Mouse (Mus musculus): Measurements from ENCODE around the gene Nlrp14. TPM values are rescaled to one million over a fixed set of nuclear protein-coding genes. Genes with fewer than 3 reads are reported as not detected.
"Not testable (repeated sequence)": the region's sequence is repeated elsewhere in the genome, so short reads cannot be mapped to it uniquely, and the experiment has no call there.

The Nlrp14 gene
- not detected in 2 replicates for polyA plus RNA-seq (2015; fragmentation: Nextera tagmentation; extraction: Ambion mirVana)

DNA sequence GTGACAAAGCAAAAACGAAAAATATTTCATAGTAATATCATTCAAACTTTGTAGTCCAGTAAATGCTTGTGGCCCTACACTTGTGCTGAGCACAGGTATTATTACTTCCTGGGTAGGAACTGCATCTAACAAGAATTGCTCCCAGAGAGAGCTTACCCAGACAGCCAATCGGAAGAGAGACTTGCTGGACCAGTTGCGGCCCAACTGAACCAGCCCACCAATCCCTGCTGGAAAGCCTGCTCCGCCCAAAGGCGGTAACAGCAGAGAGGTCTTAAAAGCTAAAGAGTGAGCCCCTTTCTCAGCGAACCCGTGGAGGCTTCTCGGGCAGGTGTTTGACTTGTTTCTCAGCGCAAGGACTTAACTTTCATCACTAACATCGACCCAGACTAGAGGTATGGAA lies at the start of gene Nlrp14:
Gene Nlrp14, plus strand, starts transcription at position 301 of the 400 bp plus-strand sequence.
- no peak within 1 kb of the TSS for H3K4me2 ChIP-seq (replicated peaks; ENCODE audit: low read depth, low read length)
- ATAC-seq (ENCODE audit: low FRiP score, low TSS enrichment), result no peak
- H3K27me3 ChIP-seq (ENCODE audit: insufficient read depth, low read length), result no peaks in the 10 kb centered on the region
- H3K4me1 ChIP-seq (ENCODE audit: insufficient read depth, low read length), result no peaks in the 10 kb centered on the region
- no peak within 1 kb of the TSS for H3K4me3 ChIP-seq (ENCODE audit: low read length)
- no peaks in the 10 kb centered on the region for H3K9me3 ChIP-seq (ENCODE audit: low read length)
- no peak within 1 kb of the TSS for H3K9ac ChIP-seq (replicated peaks; ENCODE audit: low read length)
- 81% methylated on average over 10 of the region's 10 CpGs for WGBS
- H3K27ac ChIP-seq (ENCODE audit: low read length), result no peak within 1 kb of the TSS
- H3K36me3 ChIP-seq (ENCODE audit: insufficient read depth, low read length), result no peaks in the 10 kb centered on the region

DNA sequence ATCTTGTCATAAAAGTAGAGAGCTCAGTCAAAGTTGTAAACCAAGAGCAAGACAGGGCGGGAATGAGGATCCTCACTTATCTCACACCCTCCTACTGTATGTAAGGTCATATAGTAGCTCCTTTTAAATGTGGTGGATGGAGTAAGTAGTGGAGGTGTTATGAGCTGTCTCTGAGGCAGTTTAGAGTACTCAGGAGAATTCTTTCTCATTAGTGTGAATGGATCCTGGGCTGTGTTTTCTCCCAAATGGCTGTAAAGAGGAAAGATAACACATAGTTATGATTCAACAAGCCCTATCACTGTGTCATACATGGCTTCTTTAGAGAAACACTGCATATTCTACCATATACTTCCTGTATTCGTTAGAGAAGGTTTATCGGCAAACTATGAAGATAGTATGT lies 35.8 kb upstream of the Nlrp14 start, which contains the start of gene Olfr715:
Gene Olfr715, minus strand, starts transcription at position 101 of the 400 bp plus-strand sequence.
- H3K36me3 ChIP-seq (ENCODE audit: insufficient read depth, low read length); H3K9ac ChIP-seq (replicated peaks; ENCODE audit: low read length); H3K4me2 ChIP-seq (replicated peaks; ENCODE audit: low read depth, low read length); H3K27ac ChIP-seq (ENCODE audit: low read length); H3K4me3 ChIP-seq (ENCODE audit: low read length); H3K9me3 ChIP-seq (ENCODE audit: low read length); H3K27me3 ChIP-seq (ENCODE audit: insufficient read depth, low read length); ATAC-seq (ENCODE audit: low FRiP score, low TSS enrichment); H3K4me1 ChIP-seq (ENCODE audit: insufficient read depth, low read length): not testable (repeated sequence)
- 79% methylated on average over 1 of the region's 3 CpGs for WGBS

DNA sequence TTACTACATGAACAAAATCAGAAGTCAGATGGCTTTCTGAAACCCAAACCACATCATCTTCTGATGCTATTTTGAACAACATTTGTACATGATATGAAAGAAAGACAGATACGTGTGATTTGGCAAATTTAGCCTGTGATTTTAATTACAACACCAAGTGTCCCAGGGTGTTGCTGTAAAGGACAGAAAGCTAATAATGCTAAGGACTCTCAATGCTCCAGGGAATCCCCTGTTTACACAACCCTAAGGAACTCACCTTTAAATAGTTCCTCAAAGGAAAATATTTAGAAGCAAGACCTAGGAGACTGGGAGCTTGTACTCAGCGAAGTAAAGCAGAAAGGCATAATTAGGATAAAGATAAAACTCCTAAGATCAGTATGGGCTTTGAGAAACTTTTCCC lies 28.8 kb upstream of the Nlrp14 start, which contains the start of gene Olfr716:
Gene Olfr716, plus strand, starts transcription at position 301 of the 400 bp plus-strand sequence.
- H3K27ac ChIP-seq (ENCODE audit: low read length); H3K27me3 ChIP-seq (ENCODE audit: insufficient read depth, low read length); H3K4me3 ChIP-seq (ENCODE audit: low read length); ATAC-seq (ENCODE audit: low FRiP score, low TSS enrichment); H3K4me1 ChIP-seq (ENCODE audit: insufficient read depth, low read length); H3K4me2 ChIP-seq (replicated peaks; ENCODE audit: low read depth, low read length); H3K36me3 ChIP-seq (ENCODE audit: insufficient read depth, low read length); H3K9ac ChIP-seq (replicated peaks; ENCODE audit: low read length); H3K9me3 ChIP-seq (ENCODE audit: low read length): not testable (repeated sequence)
- WGBS, result 68% methylated on average over 2 of the region's 2 CpGs

DNA sequence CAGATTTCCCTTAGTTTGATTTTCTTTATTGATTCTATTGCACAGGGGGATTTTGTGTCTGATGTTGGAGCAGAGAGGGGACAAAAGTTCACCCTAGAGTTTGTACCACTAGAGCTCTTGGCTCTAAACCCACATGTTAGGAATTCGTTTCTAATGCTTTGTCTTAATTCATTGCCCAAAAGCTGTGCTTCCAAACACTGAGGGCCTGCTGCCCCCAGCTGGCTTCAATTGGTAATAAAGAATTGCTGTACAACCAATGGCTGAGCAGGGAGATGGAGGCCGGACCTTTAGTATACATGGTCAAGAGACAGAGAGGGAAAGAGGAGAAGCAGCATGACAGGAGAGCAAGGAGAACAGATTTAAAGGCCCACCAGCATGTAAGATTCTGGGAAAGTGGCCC lies 13.6 kb downstream of the Nlrp14 start:
- ATAC-seq (ENCODE audit: low FRiP score, low TSS enrichment), result no peak

DNA sequence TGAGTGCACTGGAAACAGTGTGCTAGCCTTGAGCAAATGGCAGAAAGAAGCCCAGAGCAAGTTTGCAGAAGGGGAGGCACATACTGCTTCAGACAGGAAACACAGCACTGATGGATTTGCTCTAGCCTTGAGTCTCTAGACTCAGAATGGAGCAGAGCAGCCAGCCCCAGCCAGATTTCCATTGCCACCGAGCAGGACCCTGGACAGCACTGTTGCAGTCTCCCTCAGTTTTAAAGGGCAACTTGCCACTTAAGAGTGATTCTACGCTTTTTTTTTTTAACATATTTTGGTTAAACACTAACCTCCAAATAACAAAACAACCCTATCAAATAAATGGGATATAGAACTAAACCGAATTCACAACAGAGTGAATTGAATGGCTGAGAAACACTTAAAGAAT lies 35.0 kb downstream of the Nlrp14 start:
- Histone ChIP-seq H3K4me1 (ENCODE audit: insufficient read depth, low read length) (no peaks in the 10 kb centered on the region), H3K4me3 (ENCODE audit: low read length) (no peak overlapping the region), H3K9ac (replicated peaks; ENCODE audit: low read length) (no peak overlapping the region), H3K36me3 (ENCODE audit: insufficient read depth, low read length) (no peaks in the 10 kb centered on the region), H3K27me3 (ENCODE audit: insufficient read depth, low read length) (no peaks in the 10 kb centered on the region), H3K9me3 (ENCODE audit: low read length) (no peaks in the 10 kb centered on the region), H3K4me2 (replicated peaks; ENCODE audit: low read depth, low read length) (no peak overlapping the region), H3K27ac (ENCODE audit: low read length) (no peak overlapping the region)
- ATAC-seq (ENCODE audit: low FRiP score, low TSS enrichment), result no peak
- 34% methylated on average over 3 of the region's 3 CpGs for WGBS

More for the DNA sequence above, 13.6 kb downstream of the Nlrp14 start:
- Histone ChIP-seq H3K27ac (ENCODE audit: low read length) (no peak overlapping the region), H3K9me3 (ENCODE audit: low read length) (no peaks in the 10 kb centered on the region), H3K27me3 (ENCODE audit: insufficient read depth, low read length) (no peaks in the 10 kb centered on the region), H3K4me2 (replicated peaks; ENCODE audit: low read depth, low read length) (no peak overlapping the region), H3K9ac (replicated peaks; ENCODE audit: low read length) (no peak overlapping the region), H3K36me3 (ENCODE audit: insufficient read depth, low read length) (no peaks in the 10 kb centered on the region), H3K4me3 (ENCODE audit: low read length) (no peak overlapping the region), H3K4me1 (ENCODE audit: insufficient read depth, low read length) (no peaks in the 10 kb centered on the region)
- 42% methylated on average over 2 of the region's 2 CpGs for WGBS

DNA sequence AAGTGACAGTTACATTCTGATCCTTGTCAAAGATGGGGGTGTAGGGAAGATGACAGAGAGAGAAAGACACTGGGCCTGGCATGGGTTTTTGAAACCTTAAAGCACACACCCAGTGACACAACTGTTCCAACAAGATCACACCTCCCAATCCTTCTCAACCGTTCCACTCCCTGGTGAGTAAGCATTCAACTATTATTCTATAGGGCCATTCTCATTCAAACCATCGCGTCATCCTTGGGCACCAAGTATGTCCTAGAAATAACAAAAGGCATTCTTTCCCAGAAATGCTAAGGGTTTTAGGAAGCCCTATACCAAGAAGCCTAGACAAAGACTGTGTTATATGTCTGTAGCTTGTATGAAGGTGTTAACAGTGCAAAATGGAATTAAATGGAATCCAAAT lies 41.1 kb downstream of the Nlrp14 start:
- 89% methylated on average over 3 of the region's 3 CpGs for WGBS
- H3K27ac ChIP-seq (ENCODE audit: low read length), result no peak overlapping the region
- no peaks in the 10 kb centered on the region for H3K4me1 ChIP-seq (ENCODE audit: insufficient read depth, low read length)
- no peak for ATAC-seq (ENCODE audit: low FRiP score, low TSS enrichment)
- no peak overlapping the region for H3K4me2 ChIP-seq (replicated peaks; ENCODE audit: low read depth, low read length)
- peaks cover 38% of the 10 kb centered on the region for H3K27me3 ChIP-seq (ENCODE audit: insufficient read depth, low read length)
- peaks cover 17% of the 10 kb centered on the region for H3K9me3 ChIP-seq (ENCODE audit: low read length)
- no peaks in the 10 kb centered on the region for H3K36me3 ChIP-seq (ENCODE audit: insufficient read depth, low read length)
- no peak overlapping the region for H3K4me3 ChIP-seq (ENCODE audit: low read length)
- no peak overlapping the region for H3K9ac ChIP-seq (replicated peaks; ENCODE audit: low read length)

DNA sequence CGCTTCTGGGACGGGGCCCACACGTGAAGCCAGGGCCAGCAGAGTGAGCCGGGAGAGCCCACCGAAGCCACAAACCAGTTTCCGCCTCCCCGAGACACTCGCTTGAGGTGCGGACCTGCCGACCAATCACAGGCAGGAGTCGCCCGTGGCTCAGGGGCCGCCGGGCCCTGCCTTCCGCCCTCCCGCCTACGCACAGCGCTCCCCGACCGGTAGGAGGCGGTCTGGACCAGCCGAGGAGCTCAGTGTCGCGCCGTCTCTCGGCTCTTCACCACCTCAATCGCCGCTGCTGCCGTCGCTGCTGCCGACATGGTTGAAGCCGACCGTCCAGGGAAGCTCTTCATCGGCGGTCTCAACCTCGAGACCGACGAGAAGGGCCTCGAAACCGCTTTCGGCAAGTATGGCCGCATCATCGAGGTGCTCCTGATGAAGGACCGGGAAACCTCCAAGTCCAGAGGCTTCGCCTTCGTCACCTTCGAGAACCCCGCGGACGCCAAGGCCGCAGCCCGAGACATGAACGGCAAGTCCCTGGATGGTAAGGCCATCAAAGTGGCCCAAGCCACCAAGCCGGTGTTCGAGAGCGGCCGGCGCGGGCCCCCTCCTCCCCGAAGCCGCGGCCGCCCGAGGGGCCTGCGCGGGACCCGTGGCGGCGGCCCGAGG lies 42.5 kb downstream of the Nlrp14 start, which contains the start of gene Rbmxl2:
Gene Rbmxl2, plus strand, starts transcription at position 242 of the 657 bp plus-strand sequence.
- H3K27me3 ChIP-seq (ENCODE audit: insufficient read depth, low read length), result peaks cover 38% of the 10 kb centered on the region
- no peak for ATAC-seq (ENCODE audit: low FRiP score, low TSS enrichment)
- peak within 1 kb of the TSS; percentile 18 for H3K4me2 ChIP-seq (replicated peaks; ENCODE audit: low read depth, low read length)
- no peaks in the 10 kb centered on the region for H3K36me3 ChIP-seq (ENCODE audit: insufficient read depth, low read length)
- WGBS, result 43% methylated on average over 60 of the region's 70 CpGs
- peak within 1 kb of the TSS; percentile 18 for H3K4me3 ChIP-seq (ENCODE audit: low read length)
- H3K4me1 ChIP-seq (ENCODE audit: insufficient read depth, low read length), result no peaks in the 10 kb centered on the region
- H3K9me3 ChIP-seq (ENCODE audit: low read length), result peaks cover 17% of the 10 kb centered on the region
- no peak within 1 kb of the TSS for H3K27ac ChIP-seq (ENCODE audit: low read length)
- no peak within 1 kb of the TSS for H3K9ac ChIP-seq (replicated peaks; ENCODE audit: low read length)

DNA sequence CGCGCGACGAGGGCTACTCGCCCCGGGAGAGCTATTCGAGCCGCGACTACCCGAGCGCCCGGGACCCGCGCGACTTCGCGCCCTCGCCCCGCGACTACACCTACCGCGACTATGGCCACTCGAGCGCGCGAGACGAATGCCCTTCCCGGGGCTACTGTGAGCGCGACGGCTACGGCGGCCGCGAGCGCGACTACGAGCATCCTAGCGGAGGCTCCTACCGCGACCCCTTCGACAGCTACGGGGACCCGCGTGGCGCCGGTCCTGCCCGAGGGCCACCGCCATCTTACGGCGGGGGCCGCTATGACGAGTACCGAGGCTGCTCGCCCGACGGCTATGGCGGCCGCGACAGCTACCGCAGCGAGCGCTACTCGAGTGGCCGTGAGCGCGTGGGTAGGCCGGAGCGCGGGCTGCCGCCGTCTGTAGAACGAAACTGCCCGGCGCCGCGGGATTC lies 43.4 kb downstream of the Nlrp14 start:
- no peaks in the 10 kb centered on the region for H3K4me1 ChIP-seq (ENCODE audit: insufficient read depth, low read length)
- H3K4me3 ChIP-seq (ENCODE audit: low read length), result peak overlapping the region; percentile 18
- no peak; the same call in 1 of the 2 replicates for ATAC-seq (ENCODE audit: low FRiP score, low TSS enrichment)
- peaks cover 42% of the 10 kb centered on the region for H3K27me3 ChIP-seq (ENCODE audit: insufficient read depth, low read length)
- peaks cover 17% of the 10 kb centered on the region for H3K9me3 ChIP-seq (ENCODE audit: low read length)
- peak overlapping the region; percentile 18 for H3K4me2 ChIP-seq (replicated peaks; ENCODE audit: low read depth, low read length)
- H3K27ac ChIP-seq (ENCODE audit: low read length), result no peak overlapping the region
- H3K9ac ChIP-seq (replicated peaks; ENCODE audit: low read length), result no peak overlapping the region
- WGBS, result 23% methylated on average over 70 of the region's 77 CpGs
- H3K36me3 ChIP-seq (ENCODE audit: insufficient read depth, low read length), result no peaks in the 10 kb centered on the region

DNA sequence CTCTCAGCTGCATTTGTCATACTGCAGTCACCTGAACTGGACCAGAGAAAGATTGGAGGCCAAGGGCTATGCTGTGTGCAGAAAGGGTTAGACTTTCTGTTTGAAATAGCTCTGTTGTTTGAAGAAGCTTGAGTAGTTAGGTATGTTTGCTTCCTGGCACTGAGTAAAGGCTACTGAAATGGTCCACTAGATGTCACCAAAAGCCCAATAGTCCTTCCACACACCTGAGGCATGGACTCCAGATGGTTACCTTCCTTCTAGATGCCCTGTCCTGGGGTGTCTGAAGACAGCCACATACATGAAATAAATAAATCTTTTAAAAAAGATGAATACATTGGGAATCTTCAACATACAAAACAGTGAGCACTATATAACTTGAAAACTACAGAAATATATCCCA lies 48.9 kb downstream of the Nlrp14 start:
- no peaks in the 10 kb centered on the region for H3K9me3 ChIP-seq (ENCODE audit: low read length)
- H3K4me1 ChIP-seq (ENCODE audit: insufficient read depth, low read length), result no peaks in the 10 kb centered on the region
- peak; percentile 84; the same call in 1 of the 2 replicates for ATAC-seq (ENCODE audit: low FRiP score, low TSS enrichment)
- H3K9ac ChIP-seq (replicated peaks; ENCODE audit: low read length), result no peak overlapping the region
- H3K4me3 ChIP-seq (ENCODE audit: low read length), result no peak overlapping the region
- H3K27ac ChIP-seq (ENCODE audit: low read length), result no peak overlapping the region
- peaks cover 15% of the 10 kb centered on the region for H3K27me3 ChIP-seq (ENCODE audit: insufficient read depth, low read length)
- H3K4me2 ChIP-seq (replicated peaks; ENCODE audit: low read depth, low read length), result no peak overlapping the region
- H3K36me3 ChIP-seq (ENCODE audit: insufficient read depth, low read length), result no peaks in the 10 kb centered on the region

DNA sequence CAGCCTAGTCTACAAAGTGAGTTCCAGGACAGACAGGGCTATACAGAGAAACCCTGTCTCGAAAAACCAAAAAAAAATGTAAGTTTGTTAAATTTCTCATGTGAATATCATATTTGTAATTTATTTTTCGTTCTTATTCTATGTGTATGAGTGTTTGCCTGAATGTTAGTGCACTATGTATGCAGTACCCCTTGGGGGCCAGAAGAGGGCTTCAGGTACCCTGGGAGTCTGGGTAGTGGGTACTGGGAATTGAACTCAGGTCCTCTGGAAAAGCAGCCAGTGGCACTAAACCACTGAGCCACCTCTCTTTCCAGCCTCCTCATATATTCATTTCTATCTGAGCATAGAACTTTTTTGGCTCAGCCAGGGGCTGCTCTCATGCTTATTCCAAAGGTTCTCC lies 50.1 kb downstream of the Nlrp14 start:
- Histone ChIP-seq H3K9ac (replicated peaks; ENCODE audit: low read length) (no peak overlapping the region), H3K27ac (ENCODE audit: low read length) (no peak overlapping the region), H3K4me2 (replicated peaks; ENCODE audit: low read depth, low read length) (no peak overlapping the region), H3K27me3 (ENCODE audit: insufficient read depth, low read length) (peaks cover 4% of the 10 kb centered on the region; the same call in 1 of the 2 replicates), H3K36me3 (ENCODE audit: insufficient read depth, low read length) (no peaks in the 10 kb centered on the region), H3K4me3 (ENCODE audit: low read length) (no peak overlapping the region), H3K9me3 (ENCODE audit: low read length) (no peaks in the 10 kb centered on the region), H3K4me1 (ENCODE audit: insufficient read depth, low read length) (no peaks in the 10 kb centered on the region)
- WGBS, result 82% methylated on average over 2 of the region's 2 CpGs
- ATAC-seq (ENCODE audit: low FRiP score, low TSS enrichment), result no peak
